Mouse (Mus musculus) intestine, embryonic 16.5 days (tissue): ENCODE data around the gene Sprr2a3. TPM values are rescaled to one million over a fixed set of nuclear protein-coding genes. Genes with fewer than 3 reads are reported as not detected.

ENCODE experiments used
- ATAC-seq: fragments of 200-750 bp; cut with Nextera tagmentation; 2 replicates; pipeline ENCODE4 v1.8.0; 2017; ENCODE audit warnings: moderate TSS enrichment, moderate library complexity
- H3K27ac ChIP-seq: fragments of 300-500 bp; sonication (generic); 2 replicates; pipeline ENCODE4 v1.5.1; 2014; ENCODE audit warnings: mild to moderate bottlenecking, low read length
- H3K27me3 ChIP-seq: fragments of 300-500 bp; sonication (generic); replicated peaks from 2 replicates; pipeline ENCODE4 v1.6.1; 2014; ENCODE audit warnings: low read length, control low read depth, mixed read lengths; ENCODE audit not compliant: control insufficient read depth, insufficient read depth
- H3K36me3 ChIP-seq: fragments of 300-500 bp; sonication (generic); 2 replicates; pipeline ENCODE4 v1.6.1; 2014; ENCODE audit warnings: low read length, control low read depth; ENCODE audit not compliant: control insufficient read depth, insufficient read depth
- H3K4me1 ChIP-seq: fragments of 300-500 bp; sonication (generic); 2 replicates; pipeline ENCODE4 v1.6.1; 2014; ENCODE audit warnings: low read length, control low read depth, mixed read lengths; ENCODE audit not compliant: control insufficient read depth, insufficient read depth
- H3K4me2 ChIP-seq: fragments of 300-500 bp; sonication (generic); 2 replicates; pipeline ENCODE4 v1.6.1; 2014; ENCODE audit warnings: low read depth, low read length, control low read depth
- H3K4me3 ChIP-seq: fragments of 300-500 bp; sonication (generic); 2 replicates; pipeline ENCODE4 v1.5.1; 2014; ENCODE audit warnings: mild to moderate bottlenecking, low read length
- H3K9ac ChIP-seq: fragments of 300-500 bp; sonication (generic); 2 replicates; pipeline ENCODE4 v1.6.1; 2014; ENCODE audit warnings: low read depth, low read length
- H3K9me3 ChIP-seq: fragments of 300-500 bp; sonication (generic); 2 replicates; pipeline ENCODE4 v1.6.1; 2016; ENCODE audit warnings: low read length, control low read depth; ENCODE audit not compliant: control insufficient read depth
- WGBS: fragments of 180-500 bp; shearing (Covaris S2); extraction: QIAGEN DNeasy Blood & Tissue Kit; methylation state at CpG from one replicate; pipeline ENCODE4 v1.1.7; 2014; 5-methylcytosine and 5-hydroxymethylcytosine counted together
- polyA plus RNA-seq: library from polyadenylated mRNA; unstranded; fragments of >200 nt; fragmentation: Nextera tagmentation; extraction: Ambion mirVana; gene quantifications from 2 replicates; pipeline ENCODE4 v1.2.1, GENCODE M21; 2015

Sprr2a3 gene
- polyA plus RNA-seq, 1 experiment from 2014 or later: 15.2 TPM

DNA sequence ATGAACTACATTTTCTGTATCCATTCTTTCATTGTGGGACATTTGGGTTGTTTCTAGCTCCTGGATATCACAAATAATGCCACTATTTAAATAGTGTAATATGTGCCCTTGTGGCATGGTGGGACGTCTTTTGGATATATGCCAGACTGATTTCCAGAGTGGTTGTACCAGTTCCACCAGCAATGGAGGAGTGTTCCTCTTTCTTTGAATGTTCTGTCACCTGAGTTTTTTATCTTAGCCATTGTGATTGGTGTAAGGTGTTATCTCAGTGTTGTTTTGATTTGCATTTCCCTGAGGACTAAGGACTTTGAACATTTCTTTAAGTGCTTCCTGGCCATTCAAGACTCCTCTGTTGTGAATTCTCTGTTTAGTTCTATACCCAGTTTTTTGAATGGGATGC, 51.1 kb downstream of the Sprr2a3 start:
- no peaks in the 10 kb centered on the region for H3K4me1 ChIP-seq
- H3K4me2 ChIP-seq: no peak overlapping the region
- WGBS: 62% methylated on average over 1 of the region's 1 CpGs
- H3K9me3 ChIP-seq: no peaks in the 10 kb centered on the region
- H3K27me3 ChIP-seq: no peaks in the 10 kb centered on the region
- H3K9ac ChIP-seq: no peak overlapping the region
- H3K27ac ChIP-seq: no peak overlapping the region
- no peaks in the 10 kb centered on the region for H3K36me3 ChIP-seq
- H3K4me3 ChIP-seq: no peak overlapping the region
- ATAC-seq: peak; percentile 90

- H3K9ac ChIP-seq: no peak within 1 kb of the TSS
- H3K27me3 ChIP-seq: no peaks in the 10 kb centered on the region
- ATAC-seq: no peak
- H3K36me3 ChIP-seq: no peaks in the 10 kb centered on the region
- WGBS: 91% methylated on average over 5 of the region's 5 CpGs
- H3K27ac ChIP-seq: no peak within 1 kb of the TSS
- no peak within 1 kb of the TSS for H3K4me2 ChIP-seq
- no peaks in the 10 kb centered on the region for H3K4me1 ChIP-seq
- H3K4me3 ChIP-seq: no peak within 1 kb of the TSS
- no peaks in the 10 kb centered on the region for H3K9me3 ChIP-seq
Observed at GRCm38 (mm10) chr3:92338840-92339239, 53.6 kb downstream of the Sprr2a3 start, which contains the start of gene Sprr2d. TSS of gene Sprr2d (plus strand) at chr3:92339140.

Other genes starting within 250 kb of the Sprr2a3 start
- 0.17 and 0.50 TPM in 2 replicates for gene Lor, start 202.3 kb upstream of the Sprr2a3 start, polyA plus RNA-seq
- gene Prr9, start 161.5 kb upstream of the Sprr2a3 start, polyA plus RNA-seq: not detected in 2 replicates
- gene Lelp1, start 142.7 kb upstream of the Sprr2a3 start, polyA plus RNA-seq: not detected in 2 replicates
- gene Sprr2a1, start 69.6 kb upstream of the Sprr2a3 start, polyA plus RNA-seq: 3.6 and 4.3 TPM in 2 replicates
- 161 and 190 TPM in 2 replicates for gene Sprr2a2, start 69.5 kb upstream of the Sprr2a3 start, polyA plus RNA-seq
- gene Sprr2b, start 31.2 kb downstream of the Sprr2a3 start, polyA plus RNA-seq: not detected in 2 replicates
- gene Sprr2d, start 53.7 kb downstream of the Sprr2a3 start, polyA plus RNA-seq: not detected in 2 replicates
- not detected in 2 replicates for gene Sprr2e, start 66.7 kb downstream of the Sprr2a3 start, polyA plus RNA-seq
- not detected in 2 replicates for gene Sprr2f, start 79.8 kb downstream of the Sprr2a3 start, polyA plus RNA-seq
- gene Sprr2h, start 100.3 kb downstream of the Sprr2a3 start, polyA plus RNA-seq: not detected in 2 replicates
- not detected in 2 replicates for gene Sprr2i, start 122.6 kb downstream of the Sprr2a3 start, polyA plus RNA-seq
- gene Sprr2j-ps, start 132.7 kb downstream of the Sprr2a3 start, polyA plus RNA-seq: not detected in 2 replicates
- gene Gm9774, start 144.0 kb downstream of the Sprr2a3 start, polyA plus RNA-seq: 5.4 and 6.0 TPM in 2 replicates
- gene Sprr2k, start 147.2 kb downstream of the Sprr2a3 start, polyA plus RNA-seq: not detected in 2 replicates
- gene Sprr1b, start 153.4 kb downstream of the Sprr2a3 start, polyA plus RNA-seq: 0.22 TPM in 1 of 2 replicates, not detected in the other
- gene Sprr3, start 173.3 kb downstream of the Sprr2a3 start, polyA plus RNA-seq: not detected in 2 replicates
- gene Sprr1a, start 200.5 kb downstream of the Sprr2a3 start, polyA plus RNA-seq: 0.34 and 1.0 TPM in 2 replicates
- not detected in 2 replicates for gene Sprr4, start 215.1 kb downstream of the Sprr2a3 start, polyA plus RNA-seq
- not detected in 2 replicates for gene 2310046K23Rik, start 249.1 kb downstream of the Sprr2a3 start, polyA plus RNA-seq